Mouse (Mus musculus) C2C12 (cell line): ENCODE results near the gene Srbd1. TPM values are rescaled to one million over a fixed set of nuclear protein-coding genes. Genes with fewer than 3 reads are reported as not detected.

Source experiments
- H3K27me3 ChIP-seq: one replicate; pipeline ENCODE4 v1.6.1; 2011; ENCODE audit not compliant: control insufficient read depth, insufficient read depth, insufficient read length
- H3K36me3 ChIP-seq: one replicate; pipeline ENCODE4 v1.6.1; 2011; ENCODE audit not compliant: control insufficient read depth, insufficient read depth
- H3K4me3 ChIP-seq: one replicate; pipeline ENCODE4 v1.5.1; 2011; ENCODE audit warnings: mild to moderate bottlenecking, control low read depth; ENCODE audit not compliant: poor library complexity, insufficient read depth, severe bottlenecking
- H3K79me2 ChIP-seq: one replicate; pipeline ENCODE4 v1.6.1; 2011; ENCODE audit not compliant: control insufficient read depth, insufficient read depth
- H3K79me3 ChIP-seq: one replicate; pipeline ENCODE4 v1.6.1; 2011; ENCODE audit warnings: low read depth, control low read depth
- H3ac ChIP-seq: one replicate; pipeline ENCODE3; 2011; ENCODE audit warnings: low read depth; ENCODE audit not compliant: control insufficient read depth, insufficient read length
- CEBPB ChIP-seq: IDR thresholded peaks from one replicate; pipeline ENCODE4 v1.6.1; 2011; ENCODE audit warnings: low read depth, mild to moderate bottlenecking, control low read depth, moderate library complexity
- CTCF ChIP-seq: IDR thresholded peaks from one replicate; pipeline ENCODE4 v1.5.1; 2011; ENCODE audit not compliant: control insufficient read depth, insufficient read depth, insufficient read length
- FOSL1 ChIP-seq: IDR thresholded peaks from one replicate; pipeline ENCODE4 v1.8.0; 2011; ENCODE audit warnings: mild to moderate bottlenecking, low read length; ENCODE audit not compliant: poor library complexity, insufficient read depth, severe bottlenecking
- MAX ChIP-seq: IDR thresholded peaks from one replicate; pipeline ENCODE4 v1.6.1; 2011; ENCODE audit warnings: mild to moderate bottlenecking, control low read depth
- MYOD1 ChIP-seq: IDR thresholded peaks from one replicate; pipeline ENCODE4 v1.6.1; 2011; ENCODE audit warnings: low read depth; ENCODE audit not compliant: control insufficient read depth, insufficient read length
- MYOG ChIP-seq: IDR thresholded peaks from one replicate; pipeline ENCODE4 v1.6.1; 2011; ENCODE audit not compliant: control insufficient read depth, insufficient read length; ENCODE audit errors: extremely low read depth
- USF1 ChIP-seq: IDR thresholded peaks from one replicate; pipeline ENCODE4 v1.6.1; 2011; ENCODE audit warnings: low read depth, mild to moderate bottlenecking, control low read depth, moderate library complexity
- polyA plus RNA-seq: library from polyadenylated mRNA; unstranded; fragments of >200 nt; fragmentation: generic; extraction: Trizol; gene quantifications from one replicate; pipeline ENCODE4 v1.2.1, GENCODE M21; 2012; ENCODE audit warnings: missing spikeins

The Srbd1 gene
- polyA plus RNA-seq, 1 experiment, result 7.6 TPM

- H3K27me3 ChIP-seq, result no peaks in the 10 kb centered on the region
- H3K79me3 ChIP-seq, result no peaks in the 10 kb centered on the region
- no peaks in the 10 kb centered on the region for H3K36me3 ChIP-seq
- TF ChIP-seq MYOD1, result no peak
- no peak for TF ChIP-seq CTCF
- no peak for TF ChIP-seq MAX
- no peak for TF ChIP-seq USF1
- TF ChIP-seq CEBPB, result no peak
- no peak for TF ChIP-seq MYOG
- TF ChIP-seq FOSL1, result no peak
- no peak overlapping the region for H3ac ChIP-seq
- no peak overlapping the region for H3K4me3 ChIP-seq
- H3K79me2 ChIP-seq, result no peaks in the 10 kb centered on the region
Observed at GRCm38 (mm10) chr17:86021231-86021630, 123.7 kb downstream of the Srbd1 start.

- H3K79me3 ChIP-seq, result no peaks in the 10 kb centered on the region
- H3ac ChIP-seq, result no peak overlapping the region
- no peak for TF ChIP-seq FOSL1
- TF ChIP-seq CTCF, result no peak
- no peak for TF ChIP-seq MYOG
- no peak for TF ChIP-seq MAX
- no peak for TF ChIP-seq USF1
- no peak for TF ChIP-seq CEBPB
- TF ChIP-seq MYOD1, result no peak
- no peak overlapping the region for H3K4me3 ChIP-seq
- H3K27me3 ChIP-seq, result no peaks in the 10 kb centered on the region
- H3K79me2 ChIP-seq, result no peaks in the 10 kb centered on the region
- no peaks in the 10 kb centered on the region for H3K36me3 ChIP-seq
Observed at GRCm38 (mm10) chr17:86019793-86020192, 125.2 kb downstream of the Srbd1 start.

DNA sequence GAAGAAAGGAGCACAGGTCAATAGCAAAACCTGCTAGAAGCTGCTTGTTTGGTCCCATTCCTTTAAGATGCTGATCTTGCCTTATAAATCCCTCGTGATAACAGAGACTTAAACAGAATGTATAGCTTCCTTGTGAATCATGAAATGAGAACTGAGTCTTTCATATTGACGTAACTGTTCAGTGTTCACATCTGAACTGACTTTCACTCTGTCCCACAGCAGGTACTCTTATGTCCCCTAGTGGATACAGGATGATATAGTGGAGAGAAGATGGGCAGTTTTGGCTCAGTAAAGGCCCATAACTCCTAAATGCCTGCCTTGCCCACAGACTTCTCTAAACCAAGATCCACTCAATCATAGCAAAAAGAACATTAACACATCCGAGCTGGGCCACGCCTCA lies 130.7 kb downstream of the Srbd1 start:
- TF ChIP-seq FOSL1 (no peak), CEBPB (no peak), CTCF (no peak), MYOG (no peak), MYOD1 (no peak), USF1 (no peak), MAX (no peak)
- H3K4me3 ChIP-seq, result no peak overlapping the region

GRCm38 (mm10) chr17:86012576-86012975 lies 132.4 kb downstream of the Srbd1 start:
- no peaks in the 10 kb centered on the region for H3K79me2 ChIP-seq
- H3K4me3 ChIP-seq, result no peak overlapping the region
- H3K27me3 ChIP-seq, result no peaks in the 10 kb centered on the region
- no peaks in the 10 kb centered on the region for H3K36me3 ChIP-seq
- TF ChIP-seq CTCF (no peak), FOSL1 (no peak), USF1 (no peak), MYOG (no peak), CEBPB (no peak), MAX (no peak), MYOD1 (no peak)
- H3ac ChIP-seq, result no peak overlapping the region
- H3K79me3 ChIP-seq, result no peaks in the 10 kb centered on the region

More for the DNA sequence above, 130.7 kb downstream of the Srbd1 start:
- no peaks in the 10 kb centered on the region for H3K79me2 ChIP-seq
- no peaks in the 10 kb centered on the region for H3K79me3 ChIP-seq
- no peaks in the 10 kb centered on the region for H3K27me3 ChIP-seq
- H3K36me3 ChIP-seq, result no peaks in the 10 kb centered on the region
- no peak overlapping the region for H3ac ChIP-seq

DNA sequence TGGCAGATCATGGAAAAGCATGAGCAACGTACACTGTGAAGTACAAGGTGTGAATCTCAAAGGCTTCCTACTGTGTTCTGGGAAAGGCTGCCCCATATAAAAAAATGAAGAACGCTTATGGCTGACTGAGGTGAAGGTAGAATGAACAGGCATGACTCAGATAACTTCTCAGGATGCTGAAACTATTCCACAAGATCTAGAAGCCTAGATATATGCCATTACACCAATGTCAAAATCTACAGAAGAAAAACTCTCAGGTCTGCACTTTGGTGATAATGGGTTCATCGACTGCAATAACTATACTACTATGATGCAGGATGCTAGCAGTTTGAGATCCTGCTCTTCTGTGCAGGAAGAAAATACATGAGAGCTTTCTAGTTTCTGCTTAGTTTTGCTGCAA lies 133.1 kb downstream of the Srbd1 start:
- Histone ChIP-seq H3K79me3 (no peaks in the 10 kb centered on the region), H3K4me3 (no peak overlapping the region), H3K79me2 (no peaks in the 10 kb centered on the region), H3K27me3 (no peaks in the 10 kb centered on the region), H3ac (no peak overlapping the region), H3K36me3 (no peaks in the 10 kb centered on the region)
- TF ChIP-seq MYOD1, result no peak
- no peak for TF ChIP-seq MAX
- TF ChIP-seq USF1, result no peak
- TF ChIP-seq MYOG, result no peak
- TF ChIP-seq FOSL1, result no peak
- TF ChIP-seq CEBPB, result no peak
- no peak for TF ChIP-seq CTCF

GRCm38 (mm10) chr17:86008401-86008800 lies 136.6 kb downstream of the Srbd1 start:
- H3ac ChIP-seq, result no peak overlapping the region
- no peaks in the 10 kb centered on the region for H3K79me3 ChIP-seq
- H3K4me3 ChIP-seq, result no peak overlapping the region
- H3K27me3 ChIP-seq, result no peaks in the 10 kb centered on the region
- no peaks in the 10 kb centered on the region for H3K36me3 ChIP-seq
- TF ChIP-seq CTCF, result no peak
- H3K79me2 ChIP-seq, result no peaks in the 10 kb centered on the region
